Mouse (Mus musculus) C2C12 (cell line): ENCODE measurements around the gene Pex13. TPM values are rescaled to one million over a fixed set of nuclear protein-coding genes. Genes with fewer than 3 reads are reported as not detected.

Experiments used
- H3K27me3 ChIP-seq: one replicate; pipeline ENCODE4 v1.6.1; 2011; ENCODE audit not compliant: control insufficient read depth, insufficient read depth, insufficient read length
- H3K36me3 ChIP-seq: one replicate; pipeline ENCODE4 v1.6.1; 2011; ENCODE audit not compliant: control insufficient read depth, insufficient read depth
- H3K4me3 ChIP-seq: one replicate; pipeline ENCODE4 v1.5.1; 2011; ENCODE audit warnings: mild to moderate bottlenecking, control low read depth; ENCODE audit not compliant: poor library complexity, insufficient read depth, severe bottlenecking
- H3K79me2 ChIP-seq: one replicate; pipeline ENCODE4 v1.6.1; 2011; ENCODE audit not compliant: control insufficient read depth, insufficient read depth
- H3K79me3 ChIP-seq: one replicate; pipeline ENCODE4 v1.6.1; 2011; ENCODE audit warnings: low read depth, control low read depth
- H3ac ChIP-seq: one replicate; pipeline ENCODE3; 2011; ENCODE audit warnings: low read depth; ENCODE audit not compliant: control insufficient read depth, insufficient read length
- CEBPB ChIP-seq: IDR thresholded peaks from one replicate; pipeline ENCODE4 v1.6.1; 2011; ENCODE audit warnings: low read depth, mild to moderate bottlenecking, control low read depth, moderate library complexity
- CTCF ChIP-seq: IDR thresholded peaks from one replicate; pipeline ENCODE4 v1.5.1; 2011; ENCODE audit not compliant: control insufficient read depth, insufficient read depth, insufficient read length
- FOSL1 ChIP-seq: IDR thresholded peaks from one replicate; pipeline ENCODE4 v1.8.0; 2011; ENCODE audit warnings: mild to moderate bottlenecking, low read length; ENCODE audit not compliant: poor library complexity, insufficient read depth, severe bottlenecking
- MAX ChIP-seq: IDR thresholded peaks from one replicate; pipeline ENCODE4 v1.6.1; 2011; ENCODE audit warnings: mild to moderate bottlenecking, control low read depth
- MYOD1 ChIP-seq: IDR thresholded peaks from one replicate; pipeline ENCODE4 v1.6.1; 2011; ENCODE audit warnings: low read depth; ENCODE audit not compliant: control insufficient read depth, insufficient read length
- MYOG ChIP-seq: IDR thresholded peaks from one replicate; pipeline ENCODE4 v1.6.1; 2011; ENCODE audit not compliant: control insufficient read depth, insufficient read length; ENCODE audit errors: extremely low read depth
- USF1 ChIP-seq: IDR thresholded peaks from one replicate; pipeline ENCODE4 v1.6.1; 2011; ENCODE audit warnings: low read depth, mild to moderate bottlenecking, control low read depth, moderate library complexity
- long read RNA-seq, 2 experiments: library from polyadenylated mRNA; unstranded; transcript quantifications; one replicate each; pipeline ENCODE4 v2.0.0; 2019 to 2020
- polyA plus RNA-seq: library from polyadenylated mRNA; unstranded; fragments of >200 nt; fragmentation: generic; extraction: Trizol; gene quantifications from one replicate; pipeline ENCODE4 v1.2.1, GENCODE M21; 2012; ENCODE audit warnings: missing spikeins

The Pex13 gene
- polyA plus RNA-seq, result 5.6 TPM
- long read RNA-seq, experiment 1, full-length matches to known transcripts, result 49 of 50 reads
- long read RNA-seq, experiment 1, partial matches to known transcripts, result 0 of 50 reads
- long read RNA-seq, experiment 1, other reads (novel, unspliced or antisense), result 1 of 50 reads
- long read RNA-seq, experiment 2, full-length matches to known transcripts, result 118 of 123 reads
- long read RNA-seq, experiment 2, partial matches to known transcripts, result 1 of 123 reads
- long read RNA-seq, experiment 2, other reads (novel, unspliced or antisense), result 4 of 123 reads

GRCm38 (mm10) chr11:23665798-23666501 lies at the start of gene Pex13:
TSS of gene Pex13 (minus strand) at chr11:23665959.
- TF ChIP-seq MAX, result peak; percentile 48
- no peak for TF ChIP-seq MYOG
- no peak for TF ChIP-seq CEBPB
- TF ChIP-seq USF1, result no peak
- H3K4me3 ChIP-seq, result peak within 1 kb of the TSS; percentile 80
- peaks cover 23% of the 10 kb centered on the region for H3K36me3 ChIP-seq
- peaks cover 81% of the 10 kb centered on the region for H3K79me2 ChIP-seq
- peak within 1 kb of the TSS; percentile 87 for H3ac ChIP-seq
- H3K27me3 ChIP-seq, result no peaks in the 10 kb centered on the region
- peaks cover 45% of the 10 kb centered on the region for H3K79me3 ChIP-seq

- no peaks in the 10 kb centered on the region for H3K27me3 ChIP-seq
- H3K36me3 ChIP-seq, result peaks cover 91% of the 10 kb centered on the region
- H3K4me3 ChIP-seq, result no peak overlapping the region
Measured at GRCm38 (mm10) chr11:23712299-23712698, 46.5 kb upstream of the Pex13 start.

GRCm38 (mm10) chr11:23704604-23705294 lies 39.0 kb upstream of the Pex13 start:
- no peak overlapping the region for H3K4me3 ChIP-seq
- no peak overlapping the region for H3ac ChIP-seq
- TF ChIP-seq MYOG, result no peak
- TF ChIP-seq USF1, result no peak
- no peak for TF ChIP-seq CTCF
- TF ChIP-seq MYOD1, result no peak
- no peak for TF ChIP-seq FOSL1
- no peak for TF ChIP-seq CEBPB
- TF ChIP-seq MAX, result no peak
- peaks cover 72% of the 10 kb centered on the region for H3K36me3 ChIP-seq
- no peaks in the 10 kb centered on the region for H3K79me2 ChIP-seq
- H3K27me3 ChIP-seq, result no peaks in the 10 kb centered on the region
- no peaks in the 10 kb centered on the region for H3K79me3 ChIP-seq

More at GRCm38 (mm10) chr11:23712299-23712698, 46.5 kb upstream of the Pex13 start:
- Histone ChIP-seq H3K79me2 (no peaks in the 10 kb centered on the region), H3ac (no peak overlapping the region), H3K79me3 (no peaks in the 10 kb centered on the region)
- TF ChIP-seq MYOG (no peak), CTCF (no peak), MAX (no peak), USF1 (no peak), FOSL1 (no peak), CEBPB (no peak), MYOD1 (no peak)

- peaks cover 15% of the 10 kb centered on the region for H3K79me2 ChIP-seq
- H3K4me3 ChIP-seq, result no peak overlapping the region
- no peak for TF ChIP-seq MYOG
- TF ChIP-seq MYOD1, result no peak
- TF ChIP-seq FOSL1, result no peak
- no peaks in the 10 kb centered on the region for H3K27me3 ChIP-seq
- no peak overlapping the region for H3ac ChIP-seq
- H3K79me3 ChIP-seq, result peaks cover 2% of the 10 kb centered on the region
- H3K36me3 ChIP-seq, result peaks cover 49% of the 10 kb centered on the region
Measured at GRCm38 (mm10) chr11:23701831-23702230, 36.1 kb upstream of the Pex13 start.

GRCm38 (mm10) chr11:23699414-23700095 lies 33.8 kb upstream of the Pex13 start:
- no peak overlapping the region for H3ac ChIP-seq
- H3K79me2 ChIP-seq, result peaks cover 37% of the 10 kb centered on the region
- no peak overlapping the region for H3K4me3 ChIP-seq
- H3K36me3 ChIP-seq, result peaks cover 28% of the 10 kb centered on the region
- no peak for TF ChIP-seq CEBPB
- no peak for TF ChIP-seq MYOG
- TF ChIP-seq MYOD1, result no peak
- no peak for TF ChIP-seq FOSL1
- no peak for TF ChIP-seq CTCF
- no peak for TF ChIP-seq MAX
- no peak for TF ChIP-seq USF1
- peaks cover 7% of the 10 kb centered on the region for H3K79me3 ChIP-seq
- no peaks in the 10 kb centered on the region for H3K27me3 ChIP-seq
